Mouse (Mus musculus) adrenal gland, adult 18-20 months (tissue): ENCODE measurements around the gene Trpm5. TPM values are rescaled to one million over a fixed set of nuclear protein-coding genes. Genes with fewer than 3 reads are reported as not detected.

Experiments
- DNase-seq, 2 experiments: peaks; one replicate each; pipeline ENCODE4 v3.0.0; 2021 to 2022; ENCODE audit warnings: low spot score in 2 of 2
- total RNA-seq, 2 experiments: library from RNA; stranded (reverse); gene quantifications; 1 replicate in 1 of 2; 2 replicates in 1 of 2; pipeline ENCODE4 v1.2.3; 2021

Trpm5 gene
- total RNA-seq, 2 experiments from 2014 or later, result 0.30 to 0.38 TPM

GRCm38 (mm10) chr7:143106672-143107465 is 12.4 kb upstream of the Trpm5 start:
- peak; percentile 25 to 53 for DNase-seq

- DNase-seq, result no peak
These were observed 11.6 kb upstream of the Trpm5 start, which contains the start of gene Kcnq1 for GRCm38 (mm10) chr7:143106062-143106461. Gene Kcnq1, plus strand, starts transcription at chr7:143106362.

GRCm38 (mm10) chr7:143105258-143105897 is 10.9 kb upstream of the Trpm5 start:
- no peak for DNase-seq

GRCm38 (mm10) chr7:143100759-143101158 is 6.3 kb upstream of the Trpm5 start:
- DNase-seq, result no peak

GRCm38 (mm10) chr7:143095554-143095907 is 1.1 kb upstream of the Trpm5 start:
- no peak for DNase-seq

- DNase-seq, result no peak
These were observed 595 bp downstream of the Trpm5 start for GRCm38 (mm10) chr7:143093847-143094246.

- peak in 1 of 2 experiments; percentile 29 for DNase-seq
These were observed 7.3 kb downstream of the Trpm5 start for GRCm38 (mm10) chr7:143087070-143087579.

- peak; percentile 65 to 75 for DNase-seq
These were observed 8.1 kb downstream of the Trpm5 start for GRCm38 (mm10) chr7:143086366-143086765.

- no peak for DNase-seq
These were observed 10.7 kb downstream of the Trpm5 start for GRCm38 (mm10) chr7:143083708-143084107.

- DNase-seq, result no peak
These were observed 12.4 kb downstream of the Trpm5 start for GRCm38 (mm10) chr7:143082024-143082423.

- DNase-seq, result no peak
These were observed 17.1 kb downstream of the Trpm5 start for GRCm38 (mm10) chr7:143077351-143077750.

GRCm38 (mm10) chr7:143075394-143075793 is 19.0 kb downstream of the Trpm5 start:
- DNase-seq, result no peak

- no peak for DNase-seq
These were observed 21.4 kb downstream of the Trpm5 start for GRCm38 (mm10) chr7:143073086-143073485.

- no peak for DNase-seq
These were observed 21.8 kb downstream of the Trpm5 start for GRCm38 (mm10) chr7:143072605-143073004.

GRCm38 (mm10) chr7:143070506-143071070 is 23.9 kb downstream of the Trpm5 start:
- no peak for DNase-seq

- peak in 1 of 2 experiments; percentile 46 for DNase-seq
These were observed 24.6 kb downstream of the Trpm5 start for GRCm38 (mm10) chr7:143069751-143070400.

GRCm38 (mm10) chr7:143068882-143069591 is 25.4 kb downstream of the Trpm5 start, which contains the start of gene Tssc4:
Gene Tssc4, plus strand, starts transcription at chr7:143069249.
- DNase-seq, result peak; percentile 88 to 91

- peak in 1 of 2 experiments; percentile 46 for DNase-seq
These were observed 26.0 kb downstream of the Trpm5 start for GRCm38 (mm10) chr7:143068316-143068881.

- no peak for DNase-seq
These were observed 26.5 kb downstream of the Trpm5 start for GRCm38 (mm10) chr7:143067897-143068296.

GRCm38 (mm10) chr7:143067469-143067868 is 27.0 kb downstream of the Trpm5 start:
- no peak for DNase-seq
